Mouse (Mus musculus) ES-Bruce4 (cell line): Measurements from ENCODE around the gene Ifitm2.

Experiments
- CTCF ChIP-seq: IDR thresholded peaks from one replicate; pipeline ENCODE4 v1.8.1; 2011; ENCODE audit warnings: low read depth, low read length
- EP300 ChIP-seq: IDR thresholded peaks from 2 replicates; pipeline ENCODE4 v1.6.1; 2011; ENCODE audit warnings: low read depth, low read length; ENCODE audit not compliant: insufficient read depth
- POLR2A ChIP-seq: IDR thresholded peaks from one replicate; pipeline ENCODE4 v1.8.1; 2011; ENCODE audit warnings: low read length; ENCODE audit not compliant: insufficient read depth

DNA sequence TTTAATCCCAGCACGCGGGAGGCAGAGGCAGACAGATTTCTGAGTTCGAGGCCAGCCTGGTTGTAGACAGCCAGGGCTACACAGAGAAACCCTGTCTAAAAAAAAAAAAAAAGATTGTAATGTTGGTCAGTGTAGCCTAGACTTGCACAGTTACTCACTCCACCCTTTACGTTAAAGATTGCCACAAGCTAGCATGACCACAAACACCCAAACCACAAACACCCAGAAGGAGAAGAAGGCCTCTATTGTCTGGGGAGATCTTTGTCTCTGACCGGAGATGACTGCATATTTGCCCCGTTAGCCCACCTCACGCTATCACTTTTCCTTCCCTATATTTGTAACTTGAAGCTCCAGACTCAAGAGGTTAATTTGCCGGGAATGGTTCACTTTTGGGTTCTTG, 25.9 kb upstream of the Ifitm2 start:
- TF ChIP-seq EP300, result no peak
- no peak for TF ChIP-seq CTCF
- TF ChIP-seq POLR2A, result no peak
